Mouse (Mus musculus): ENCODE results near the gene Cdkn2d.
"Not testable (repeated sequence)": the region's sequence is repeated elsewhere in the genome, so short reads cannot be mapped to it uniquely, and the experiment has no call there.

DNA sequence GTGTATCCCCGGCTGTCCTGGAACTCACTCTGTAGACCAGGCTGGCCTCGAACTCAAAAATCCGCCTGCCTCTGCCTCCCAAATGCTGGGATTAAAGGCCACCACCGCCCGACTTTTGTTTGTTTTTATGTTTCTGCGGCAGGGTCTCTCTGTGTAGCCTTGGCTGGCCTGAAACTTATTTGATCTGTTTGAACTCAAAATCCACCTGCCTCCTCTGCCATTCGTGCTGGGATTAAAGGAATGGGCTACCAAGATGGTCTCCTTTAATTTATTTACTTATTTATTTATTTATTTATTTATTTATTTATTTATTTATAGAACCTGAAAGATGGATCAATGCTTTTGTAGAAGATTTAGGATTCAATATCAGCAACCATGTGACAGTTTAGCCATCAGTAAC lies 661 bp upstream of the Cdkn2d start:
- not testable (repeated sequence) for TF ChIP-seq GATA1, TAL1 (IDR thresholded peaks at IDR 0.05; ENCODE audit: low read length)
